Mouse (Mus musculus): ENCODE measurements around the gene Sh3rf1.

Gene Sh3rf1

DNA sequence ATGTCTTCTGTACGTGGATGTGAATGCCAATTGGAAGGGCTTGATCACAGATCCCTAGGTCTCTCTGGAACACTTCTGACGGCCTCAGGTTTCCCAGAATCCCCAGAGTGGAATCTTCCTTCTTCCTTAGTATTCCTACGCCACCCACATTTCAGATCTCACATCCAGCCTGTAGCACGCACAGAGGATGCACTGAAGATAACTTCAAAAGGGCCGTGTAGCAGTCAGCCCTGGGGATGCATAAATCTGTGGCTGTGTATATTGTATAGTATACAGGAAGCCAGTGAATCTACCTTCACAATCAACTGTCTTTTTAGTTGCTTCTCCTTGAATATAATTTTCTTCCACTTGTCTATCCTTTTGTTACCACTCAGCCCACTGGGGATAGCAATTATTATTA, 98.1 kb downstream of the Sh3rf1 start:
- no peak for DNase-seq (ENCODE audit: low read depth, low spot score)

DNA sequence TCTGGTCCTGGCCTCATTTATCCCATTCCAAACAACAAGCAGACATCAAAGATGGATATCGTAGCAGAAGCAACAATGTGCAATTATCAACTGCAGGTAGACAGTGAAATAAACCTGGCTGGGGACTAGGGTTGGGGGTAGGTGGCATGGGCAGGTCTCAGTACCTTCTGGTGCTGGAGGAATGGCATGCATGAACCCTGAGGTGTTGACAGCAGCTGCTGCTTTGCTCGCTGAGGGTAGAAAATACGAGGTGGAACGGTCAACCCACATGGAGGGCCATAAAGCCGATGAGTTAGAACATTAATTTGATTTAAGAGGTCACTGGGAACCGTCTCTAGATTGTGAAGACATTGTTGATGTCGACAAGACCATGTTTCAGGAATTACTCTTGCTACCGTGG, 98.8 kb downstream of the Sh3rf1 start:
- no peak for DNase-seq (ENCODE audit: low read depth, low spot score)

DNA sequence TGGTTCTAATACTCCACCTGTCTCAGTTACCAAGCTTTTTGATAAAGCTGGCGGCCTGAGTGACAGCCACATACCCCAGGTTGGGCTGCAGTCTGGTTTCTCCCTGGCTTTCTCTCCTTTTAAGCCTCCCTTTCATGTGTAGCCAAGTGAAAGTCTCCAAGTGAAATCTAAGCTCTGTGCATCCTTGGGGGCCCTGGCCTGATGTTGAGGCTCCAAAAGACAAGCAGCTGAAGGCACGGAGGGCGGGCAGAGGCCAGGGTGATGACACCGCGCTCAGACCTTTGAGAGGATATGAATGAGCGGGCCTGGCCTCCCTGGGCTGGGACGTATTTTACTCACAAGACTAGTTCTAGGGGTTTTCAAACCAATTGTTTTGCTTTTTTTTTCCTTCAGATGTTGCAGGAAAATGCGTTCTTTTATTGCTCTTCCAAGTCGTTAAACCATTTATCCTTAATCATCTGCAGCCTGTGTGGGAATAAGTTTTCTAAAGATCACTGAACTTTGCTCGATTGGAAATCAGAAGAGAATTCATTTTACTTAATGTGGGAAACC, 100.8 kb downstream of the Sh3rf1 start:
- DNase-seq (ENCODE audit: low read depth, low spot score), result no peak

DNA sequence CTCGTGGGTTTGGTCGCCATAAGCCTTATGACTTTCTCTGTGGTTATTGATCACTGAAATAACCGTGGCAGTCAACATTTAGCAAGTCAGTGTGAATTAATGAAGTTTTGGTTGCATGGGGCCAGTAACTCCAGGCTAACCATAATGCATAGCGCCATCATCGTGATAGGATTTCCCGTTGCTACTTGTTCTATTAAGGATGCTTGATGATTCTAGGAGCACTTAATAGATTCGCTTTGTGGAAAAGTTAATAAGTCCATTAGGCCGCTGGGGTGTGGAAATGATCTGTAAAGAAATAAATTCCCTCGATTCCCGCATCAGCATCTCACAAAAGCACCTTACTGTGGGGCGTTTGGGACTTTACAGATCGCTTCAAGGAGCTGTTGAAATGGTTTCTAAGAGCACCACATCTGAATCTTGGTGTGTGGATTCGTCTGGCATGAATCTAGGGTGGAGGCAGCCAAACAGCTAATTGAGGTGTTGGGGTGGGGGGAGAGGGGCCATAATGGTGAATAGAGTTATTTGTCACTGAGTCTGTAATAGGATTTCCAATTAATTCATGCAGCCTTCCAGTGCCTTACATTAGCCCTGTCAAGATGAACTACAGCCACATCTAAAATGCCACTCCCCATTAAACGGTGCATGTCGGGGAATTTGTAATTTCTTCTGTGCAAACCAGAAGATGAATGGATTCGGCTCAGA, 101.5 kb downstream of the Sh3rf1 start:
- DNase-seq (ENCODE audit: low read depth, low spot score), result no peak

DNA sequence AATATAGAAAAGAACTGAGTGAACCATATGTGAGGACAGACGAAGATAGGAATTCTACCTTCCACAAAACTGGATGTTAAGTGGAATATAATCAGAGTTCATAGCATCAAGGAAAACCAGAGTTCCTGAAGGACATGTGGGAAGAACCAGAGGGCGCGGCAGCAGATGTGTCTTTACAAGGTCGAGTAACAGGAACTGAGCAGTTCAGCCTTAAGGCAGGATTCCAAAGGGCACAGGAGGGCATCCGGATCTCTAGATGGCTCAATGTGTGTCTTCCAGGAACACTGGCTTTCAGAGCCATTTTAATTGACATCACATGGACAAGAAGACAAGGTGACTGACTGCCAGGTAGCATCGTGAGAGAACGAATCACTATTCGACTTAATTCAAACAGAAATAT, 102.6 kb downstream of the Sh3rf1 start:
- no peak for DNase-seq (ENCODE audit: low read depth, low spot score)

DNA sequence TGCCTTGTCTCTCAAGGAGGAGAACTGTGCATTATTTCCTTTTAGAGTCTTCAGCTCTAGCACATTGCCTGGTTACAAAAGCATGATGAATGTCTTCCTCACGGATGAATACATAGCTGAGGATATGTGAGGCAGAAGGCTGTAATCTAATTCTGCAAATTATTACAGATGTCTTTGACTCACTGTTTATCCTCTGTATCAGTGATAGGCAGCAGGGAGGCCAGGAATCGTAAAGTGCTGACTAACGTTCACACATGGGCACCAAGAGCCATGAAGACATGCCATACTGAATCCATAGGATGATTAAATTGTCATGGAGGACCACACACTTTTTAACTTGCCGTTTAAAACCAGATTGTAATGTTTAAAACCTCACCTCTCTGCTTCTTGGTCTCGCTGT, 103.7 kb downstream of the Sh3rf1 start:
- DNase-seq (ENCODE audit: low read depth, low spot score), result no peak

DNA sequence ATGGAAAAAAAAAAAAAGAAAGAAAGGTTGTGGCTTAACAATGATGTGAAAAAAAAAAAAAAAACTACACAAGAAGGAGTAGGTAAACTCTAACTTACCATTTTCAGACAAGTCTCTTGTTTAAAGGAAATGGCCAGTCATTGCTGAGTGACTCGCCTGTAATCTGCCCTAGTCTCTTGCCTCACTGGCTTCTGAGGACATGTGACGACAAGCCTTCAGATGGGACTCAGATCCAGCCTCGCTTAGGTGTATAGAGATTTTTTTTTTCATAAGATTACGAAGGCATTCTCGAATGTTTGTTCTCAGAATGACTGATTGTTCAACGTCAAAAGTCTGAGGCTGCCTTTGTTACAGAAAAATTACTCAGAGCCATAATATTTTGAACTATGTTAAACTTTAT, 116.0 kb downstream of the Sh3rf1 start:
- no peak for DNase-seq (ENCODE audit: low read depth, low spot score)

DNA sequence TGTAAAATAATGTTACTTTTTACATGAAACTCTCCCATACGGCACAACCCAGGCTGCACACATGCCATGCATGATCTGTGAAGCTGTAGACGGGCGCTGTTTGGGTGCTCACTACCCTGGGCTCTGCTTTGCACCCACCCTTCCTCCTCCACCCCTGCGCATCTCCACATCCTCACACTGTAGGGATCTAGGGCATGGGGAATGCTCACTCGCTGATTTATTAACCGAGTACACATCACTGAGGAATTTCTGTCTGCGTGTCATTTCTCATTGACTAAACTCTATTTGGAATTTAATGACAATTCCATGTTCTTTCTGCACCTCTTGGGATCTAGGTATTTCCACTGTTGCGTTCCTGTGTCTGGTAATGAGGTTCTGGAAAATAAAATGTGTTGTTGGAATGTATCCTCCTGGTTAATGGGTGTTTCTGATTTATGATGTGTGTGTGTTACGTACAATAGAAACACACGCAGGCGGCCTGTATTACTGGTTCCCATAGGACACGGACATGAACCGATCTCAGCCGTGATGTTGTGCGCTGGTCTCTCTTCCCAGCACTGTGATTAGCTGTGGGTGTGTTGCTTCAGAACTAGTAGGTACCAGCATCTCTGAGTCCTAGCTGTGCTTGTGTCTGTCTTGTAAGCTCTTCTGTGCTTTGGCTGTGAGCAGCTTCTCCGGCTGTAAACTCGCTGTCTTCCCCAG, 116.8 kb downstream of the Sh3rf1 start:
- no peak for DNase-seq (ENCODE audit: low read depth, low spot score)

DNA sequence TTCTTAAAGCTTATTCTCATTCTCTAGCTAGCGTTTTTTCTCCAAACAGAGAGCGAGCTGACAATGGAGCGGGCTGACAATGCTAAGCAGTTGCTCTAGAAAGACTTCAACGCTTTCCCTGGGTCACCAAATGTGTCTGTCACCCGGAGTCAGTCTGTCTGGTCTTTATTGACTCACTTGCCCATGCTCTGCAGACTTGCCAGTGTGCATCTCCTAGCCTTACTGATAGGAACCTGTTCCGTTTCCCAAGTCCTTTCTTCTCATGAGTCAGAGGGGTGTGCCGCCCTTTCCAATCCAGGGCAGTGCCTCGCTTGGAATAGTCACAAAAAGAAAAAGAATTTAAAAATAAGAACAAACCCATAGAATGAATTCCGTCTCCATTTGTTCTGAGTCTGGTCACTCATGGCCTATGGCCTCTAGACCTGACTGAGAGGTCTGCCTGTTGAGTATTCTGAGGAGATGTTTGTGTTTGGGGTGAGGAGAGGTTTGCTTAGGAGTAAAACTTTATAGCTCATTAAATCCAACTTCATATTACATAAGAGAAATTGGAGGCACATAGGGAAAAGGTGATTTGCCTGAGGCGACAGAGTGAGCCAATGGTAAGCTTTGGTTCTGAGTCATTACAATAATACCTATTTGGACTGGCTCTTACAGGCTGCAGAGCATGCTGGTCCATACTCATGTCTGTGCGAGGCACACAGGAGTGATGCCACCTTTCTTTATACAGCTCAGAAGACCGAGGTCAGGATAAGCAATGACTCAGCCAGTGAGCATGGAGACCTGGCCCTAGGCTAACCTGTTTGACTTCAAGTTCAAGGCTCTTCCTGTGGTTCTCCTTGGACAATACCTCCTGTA, 118.1 kb downstream of the Sh3rf1 start:
- no peak for DNase-seq (ENCODE audit: low read depth, low spot score)

DNA sequence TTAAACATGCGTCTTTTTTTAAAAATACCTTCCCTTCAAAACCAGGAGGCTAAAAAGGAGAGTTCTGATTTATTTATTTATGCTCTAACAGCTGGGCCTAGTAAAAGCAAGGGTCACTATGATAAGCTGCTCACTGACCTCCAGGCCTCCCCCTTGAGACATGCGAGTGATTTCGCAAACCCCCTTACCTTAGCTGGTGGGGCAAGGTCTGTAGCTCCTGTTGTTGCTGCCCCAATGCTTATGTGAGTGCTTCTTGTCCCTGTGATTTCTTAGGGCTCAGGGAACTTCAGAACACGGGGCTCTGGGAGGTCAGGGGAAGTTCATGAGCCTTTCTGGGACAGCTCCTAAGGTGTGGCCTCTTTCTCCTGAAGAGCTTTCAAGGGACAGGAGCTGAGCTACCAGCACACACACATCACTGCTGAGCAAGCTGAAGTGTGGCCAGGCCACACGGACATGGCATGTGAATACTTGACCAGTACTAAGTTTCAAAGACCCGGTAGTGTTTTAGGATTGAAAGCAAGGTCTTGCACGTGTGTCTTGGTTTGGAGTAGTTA, 118.9 kb downstream of the Sh3rf1 start:
- DNase-seq (ENCODE audit: low read depth, low spot score), result no peak

DNA sequence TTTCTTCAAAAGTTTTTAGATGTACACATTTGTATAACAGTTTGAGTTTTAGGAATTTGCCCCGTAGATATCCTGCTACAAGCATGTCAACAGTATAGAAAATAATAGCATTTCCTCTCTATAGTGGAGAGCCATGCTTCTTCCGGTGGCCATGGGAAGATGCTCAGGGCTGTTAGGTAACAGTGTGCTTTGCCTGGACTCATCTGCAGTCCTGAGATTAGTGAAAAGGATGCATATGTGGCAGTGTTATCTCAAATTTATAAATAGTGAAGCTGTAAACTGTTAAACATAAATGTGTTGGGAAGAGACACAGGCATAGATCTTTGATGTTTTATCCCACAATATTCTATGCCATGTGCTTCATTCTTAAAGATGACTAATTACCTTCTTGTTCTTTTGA, 120.8 kb downstream of the Sh3rf1 start:
- DNase-seq (ENCODE audit: low read depth, low spot score), result no peak

DNA sequence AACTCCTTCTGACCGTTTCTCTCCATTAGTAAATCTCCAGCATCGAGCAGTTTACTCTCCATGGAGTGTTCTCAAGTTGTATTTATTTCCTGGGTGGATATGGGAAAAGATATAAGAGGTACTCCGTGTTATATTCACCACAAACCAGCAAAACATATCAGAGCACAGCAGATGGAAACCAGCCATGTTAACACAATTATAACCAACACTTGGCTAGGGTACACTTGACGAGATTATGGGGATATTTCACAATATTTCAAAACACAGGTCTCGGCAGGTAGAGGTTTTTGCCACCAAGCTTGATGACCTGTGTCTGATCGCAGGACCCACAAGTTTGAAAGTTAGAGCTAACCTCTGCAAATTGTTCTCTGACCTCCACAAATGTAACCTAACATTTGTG, 123.3 kb downstream of the Sh3rf1 start:
- DNase-seq (ENCODE audit: low read depth, low spot score), result no peak

DNA sequence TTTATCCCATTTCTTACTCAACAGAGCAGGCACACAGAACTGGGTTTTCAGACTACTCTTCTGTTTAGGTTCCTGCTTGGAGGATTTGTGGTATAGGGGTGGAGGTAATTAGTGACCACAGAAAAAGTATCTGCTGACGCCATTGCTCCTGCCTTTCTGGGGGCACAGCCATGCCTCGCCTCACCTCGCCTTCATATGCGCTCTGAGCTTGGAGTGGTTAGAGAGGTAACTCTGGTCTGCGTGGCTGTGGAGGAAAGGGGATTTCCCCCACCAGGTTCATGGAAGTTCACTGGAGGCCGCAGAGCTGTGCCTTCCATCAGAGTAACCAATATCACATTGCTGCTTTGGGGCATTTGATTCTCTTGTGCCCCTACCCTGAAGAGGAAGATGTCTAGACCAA, 123.9 kb downstream of the Sh3rf1 start:
- no peak for DNase-seq (ENCODE audit: low read depth, low spot score)

DNA sequence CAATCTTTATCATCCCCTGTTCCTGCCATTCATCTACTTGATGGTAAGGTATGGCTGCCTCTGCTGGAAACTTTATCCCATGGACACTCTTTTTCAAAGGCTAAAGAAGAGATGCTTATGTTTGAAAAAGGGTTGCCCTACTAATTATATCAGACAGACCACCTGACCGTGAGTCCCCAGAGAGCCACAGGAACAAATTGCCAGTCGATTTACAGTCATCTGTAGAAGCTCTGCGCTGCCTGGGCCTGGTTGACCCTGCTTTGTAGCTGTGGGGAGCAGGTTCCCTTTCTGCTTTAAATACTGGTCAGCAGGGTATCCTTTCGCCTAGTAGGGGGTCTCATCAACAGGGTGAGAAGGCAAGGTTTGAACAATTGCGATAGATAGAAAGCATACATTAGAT, 124.4 kb downstream of the Sh3rf1 start:
- no peak for DNase-seq (ENCODE audit: low read depth, low spot score)

DNA sequence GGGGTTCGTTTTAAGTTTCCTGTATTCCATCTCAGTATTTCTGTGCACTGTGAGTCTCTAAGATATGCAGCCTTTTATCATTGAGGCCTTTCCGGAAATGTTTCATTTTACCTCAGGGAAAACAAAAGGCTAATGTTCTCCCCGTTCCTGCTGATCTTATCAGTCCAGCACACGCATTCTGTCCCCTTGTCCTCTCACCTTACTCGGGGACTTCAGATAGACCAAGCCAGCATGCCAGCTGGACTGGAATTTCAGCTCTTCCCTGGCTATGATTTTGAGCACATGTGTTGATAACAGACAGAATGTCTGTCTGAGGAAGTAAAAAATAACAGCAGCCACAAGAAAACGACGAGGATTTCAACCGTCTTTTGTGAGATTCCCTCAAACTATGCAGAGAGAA, 124.8 kb downstream of the Sh3rf1 start:
- no peak for DNase-seq (ENCODE audit: low read depth, low spot score)

DNA sequence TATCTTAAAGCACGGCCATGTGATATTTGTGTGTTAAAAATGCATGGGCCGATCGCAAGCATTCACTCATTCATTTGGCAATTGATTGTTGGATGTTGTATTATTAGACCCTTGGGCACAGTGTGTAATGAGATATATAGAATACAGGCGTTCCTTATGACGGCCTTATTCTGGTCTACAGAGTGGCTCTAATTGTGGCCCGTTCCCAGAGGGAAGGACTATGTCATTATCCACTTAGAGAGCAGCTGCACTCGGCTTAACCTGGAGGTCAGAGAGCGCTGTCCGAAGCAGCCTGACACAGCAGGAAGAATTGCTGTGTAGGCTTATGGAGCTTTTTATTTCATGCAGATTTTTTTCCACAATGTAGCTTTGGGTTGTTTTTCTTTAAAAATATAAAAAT, 126.8 kb downstream of the Sh3rf1 start:
- DNase-seq (ENCODE audit: low read depth, low spot score), result no peak

DNA sequence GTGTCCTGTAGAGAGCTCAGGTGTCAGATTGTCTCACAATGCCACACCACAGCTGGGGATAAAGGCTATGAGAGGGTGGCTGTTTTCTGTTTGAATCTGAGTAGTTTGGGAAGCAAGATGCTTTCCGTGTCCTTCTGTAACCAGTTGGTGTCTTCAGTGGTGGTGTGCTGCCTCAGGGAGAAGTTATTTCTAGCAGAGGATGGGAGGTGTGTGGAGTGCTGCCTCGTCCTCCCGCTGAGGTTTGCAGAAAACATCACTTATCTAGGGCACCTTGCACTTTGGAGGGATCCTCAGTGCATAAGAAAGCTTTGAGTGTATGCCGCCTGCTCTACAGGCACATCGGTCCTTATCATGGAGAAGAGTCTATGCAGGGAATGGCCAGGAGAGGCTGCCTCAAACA, 128.0 kb downstream of the Sh3rf1 start:
- DNase-seq (ENCODE audit: low read depth, low spot score), result no peak

DNA sequence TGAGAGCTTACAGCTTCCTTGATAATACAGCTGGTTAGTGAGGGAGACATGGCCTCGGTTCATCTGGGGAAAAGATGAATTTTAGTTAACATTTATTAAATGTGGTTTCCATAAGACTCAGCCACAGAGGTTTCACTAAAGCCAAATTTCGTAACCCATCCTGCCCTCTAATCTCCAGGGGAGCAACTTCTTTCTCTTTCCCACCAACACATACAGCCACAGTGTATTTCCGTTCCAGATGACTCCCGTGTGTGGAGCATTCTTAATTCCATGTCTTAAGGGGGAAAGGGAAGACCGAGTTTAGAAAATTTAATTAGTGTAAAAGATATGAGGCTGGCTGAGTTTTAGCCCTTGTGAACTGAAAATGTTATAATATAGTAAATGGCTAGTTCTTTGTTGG, 131.8 kb downstream of the Sh3rf1 start:
- no peak for DNase-seq (ENCODE audit: low read depth, low spot score)

DNA sequence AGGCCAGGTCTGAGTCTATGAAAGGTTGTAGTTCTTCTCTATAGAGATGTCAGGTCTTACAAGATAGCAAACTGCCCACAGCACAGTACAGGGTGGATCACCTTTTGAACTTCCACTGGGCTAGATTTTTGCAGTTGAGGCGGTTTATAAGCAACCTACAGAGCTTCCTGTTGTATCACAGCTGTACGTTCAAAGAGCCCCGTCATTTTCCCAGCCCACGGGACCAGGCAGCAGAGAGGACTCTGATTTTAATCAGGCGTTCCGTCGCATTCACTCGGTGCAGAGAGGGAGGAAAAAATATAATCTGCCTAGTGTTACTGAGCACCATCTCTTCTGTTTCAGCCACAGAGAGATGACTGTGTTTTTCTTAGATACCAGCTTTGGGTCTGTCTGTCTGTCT, 135.3 kb downstream of the Sh3rf1 start:
- DNase-seq (ENCODE audit: low read depth, low spot score), result no peak

DNA sequence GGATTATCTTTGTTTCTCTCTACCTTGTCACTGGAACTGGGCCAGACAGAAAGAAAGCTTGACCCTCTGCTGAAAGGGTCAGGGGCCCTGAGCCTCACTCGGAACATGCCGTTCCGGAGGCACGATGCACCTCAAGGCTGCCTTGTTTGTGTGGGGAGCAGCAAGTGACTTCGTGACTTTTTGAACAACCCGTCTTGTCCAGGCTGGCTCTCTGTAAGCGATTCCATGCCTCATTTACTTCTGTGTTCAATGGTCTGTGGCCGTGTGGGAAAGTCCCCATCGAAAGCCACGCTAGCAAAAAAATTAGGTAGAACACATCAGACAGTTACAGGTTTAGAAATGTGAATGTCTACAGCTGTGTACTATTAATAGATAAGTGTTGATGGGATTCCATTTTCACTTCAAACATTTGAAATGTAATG, 136.2 kb downstream of the Sh3rf1 start:
- DNase-seq (ENCODE audit: low read depth, low spot score), result peak; percentile 10

DNA sequence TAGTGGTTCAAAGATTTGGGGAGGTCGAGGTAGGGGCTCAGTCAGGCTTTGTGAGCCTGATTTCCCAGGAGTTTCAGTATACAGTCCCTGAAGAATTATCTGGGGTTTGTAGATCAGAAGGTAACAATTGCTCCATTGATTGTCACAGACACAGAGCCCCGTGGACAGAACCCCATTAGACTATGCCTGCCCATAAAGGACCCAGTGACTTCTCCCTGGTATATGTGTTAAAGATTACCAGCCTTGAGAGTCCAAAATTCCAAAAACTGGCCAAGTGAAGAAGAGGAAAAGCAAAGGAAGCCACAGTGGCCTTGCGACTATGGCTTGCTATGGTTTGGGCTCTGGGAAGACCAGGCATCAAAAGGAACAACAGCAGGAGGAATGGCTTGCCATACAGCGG, 136.7 kb downstream of the Sh3rf1 start:
- no peak for DNase-seq (ENCODE audit: low read depth, low spot score)

DNA sequence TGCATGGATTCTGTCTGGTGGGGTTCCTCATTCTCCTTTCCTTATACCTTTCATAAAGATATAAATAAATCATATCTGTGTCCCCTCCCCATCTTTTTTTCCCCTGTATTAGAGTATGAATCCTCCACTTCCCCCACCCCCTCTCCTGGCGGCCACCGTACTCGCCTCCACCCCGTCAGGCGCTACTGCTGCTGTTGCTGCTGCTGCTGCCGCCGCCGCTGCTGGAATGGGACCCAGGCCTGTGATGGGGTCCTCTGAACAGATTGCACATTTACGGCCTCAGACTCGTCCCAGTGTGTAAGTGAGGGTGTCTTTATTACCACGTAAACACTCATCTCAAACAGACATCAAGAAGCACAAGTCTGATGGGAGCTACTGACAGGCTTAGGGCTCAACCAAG, 137.8 kb downstream of the Sh3rf1 start:
- DNase-seq (ENCODE audit: low read depth, low spot score), result no peak
